Mouse (Mus musculus): Measurements from ENCODE around the gene Nrcam.

GRCm38 (mm10) chr12:44402134-44402533 lies 73.4 kb downstream of the Nrcam start:
- no peak for TF ChIP-seq POLR2A (IDR thresholded peaks at IDR 0.05; ENCODE audit: low read depth, low read length)
- TF ChIP-seq CTCF (IDR thresholded peaks at IDR 0.05; ENCODE audit: extremely low read depth, insufficient read depth, insufficient read length, insufficient replicate concordance): no peak

Measured in spleen, adult 2 months (tissue).